Comparison of ENCODE assay signal across 8 mouse cellular contexts in the genomic region with DNA sequence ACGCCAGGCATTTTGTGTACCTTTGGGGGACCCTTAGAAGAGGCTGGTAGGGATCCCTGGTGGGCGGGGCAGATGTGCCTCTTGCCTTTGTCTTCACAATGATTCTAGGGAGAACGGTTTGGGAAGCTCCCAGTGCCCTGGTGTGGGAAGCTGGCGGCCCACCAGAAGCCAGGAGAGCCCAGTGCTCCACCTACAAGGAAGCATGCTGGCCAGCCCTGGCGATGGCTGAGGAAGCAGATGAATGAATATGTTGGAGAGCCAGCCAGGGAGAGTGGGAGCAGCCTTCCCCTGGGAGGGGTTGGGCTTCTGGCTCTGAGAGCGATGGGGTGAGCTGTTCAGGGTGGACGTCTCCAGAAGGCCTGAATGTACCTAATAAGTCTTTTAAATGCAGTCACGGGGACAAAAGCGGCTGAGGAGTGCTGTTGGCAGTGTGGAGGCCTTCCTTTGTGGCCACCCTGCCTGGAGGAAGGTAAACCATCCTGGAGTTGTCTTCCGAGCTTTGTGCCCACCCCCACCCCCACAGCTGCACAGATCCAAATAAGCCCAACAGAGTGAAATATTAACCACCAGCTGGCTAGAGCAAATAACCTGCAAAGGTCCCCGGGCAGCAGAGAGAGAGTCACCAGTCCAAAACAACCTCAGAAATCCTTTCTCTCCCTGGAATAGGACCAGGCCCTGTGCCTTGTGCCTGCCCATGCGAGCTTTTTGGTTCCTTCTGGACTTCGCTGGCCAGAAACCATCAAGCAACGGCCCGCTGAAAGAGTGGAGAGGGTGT. TPM values are rescaled to one million over a fixed set of nuclear protein-coding genes. Genes with fewer than 3 reads are reported as not detected.
A peak's percentile ranks its signal among the peaks of the same experiment; 100 is the strongest.
DNase-seq lines count a peak whose midpoint lies in the region; ATAC-seq lines count a peak whose summit lies in the region.

No protein-coding gene starts in this region.

- ATAC-seq in intestine, embryonic 14.5 days (replicated peaks; ENCODE audit: low FRiP score, low TSS enrichment, low read depth), result no peak
- ATAC-seq in midbrain, embryonic 11.5 days (ENCODE audit: low FRiP score), result no peak
- ATAC-seq in stomach, embryonic 15.5 days (ENCODE audit: insufficient read depth, low FRiP score, low read depth), result 0 out of 2 replicates have a peak, but pooled peaks have one; percentile 21

- peak overlapping the region; percentile 57; the same call in 1 of the 2 replicates for H3K27ac ChIP-seq in intestine, embryonic 14.5 days (ENCODE audit: low read depth)
- peak overlapping the region; percentile 40 for H3K27ac ChIP-seq in midbrain, embryonic 11.5 days (ENCODE audit: low read depth, low read length)
- H3K27ac ChIP-seq in stomach, embryonic 15.5 days, result peak overlapping the region; percentile 73

- H3K36me3 ChIP-seq in intestine, embryonic 14.5 days (ENCODE audit: control insufficient read depth, insufficient read depth, low read length), result no peaks in the 10 kb centered on the region
- H3K36me3 ChIP-seq in midbrain, embryonic 11.5 days (ENCODE audit: control insufficient read depth, insufficient read depth, low read length), result no peaks in the 10 kb centered on the region
- no peaks in the 10 kb centered on the region for H3K36me3 ChIP-seq in stomach, embryonic 15.5 days

- H3K4me1 ChIP-seq in intestine, embryonic 14.5 days (replicated peaks; ENCODE audit: control insufficient read depth, insufficient read depth, low read length), result peaks cover 27% of the 10 kb centered on the region
- peaks cover 10% of the 10 kb centered on the region for H3K4me1 ChIP-seq in midbrain, embryonic 11.5 days (ENCODE audit: control insufficient read depth, insufficient read depth, low read length)
- peaks cover 28% of the 10 kb centered on the region for H3K4me1 ChIP-seq in stomach, embryonic 15.5 days

- H3K27me3 ChIP-seq in intestine, embryonic 14.5 days (replicated peaks; ENCODE audit: control insufficient read depth, insufficient read depth, low read length), result peaks cover 23% of the 10 kb centered on the region
- peaks cover 27% of the 10 kb centered on the region for H3K27me3 ChIP-seq in midbrain, embryonic 11.5 days (ENCODE audit: control insufficient read depth, insufficient read depth, low read length)
- H3K27me3 ChIP-seq in stomach, embryonic 15.5 days (replicated peaks), result peaks cover 10% of the 10 kb centered on the region; the same call in 1 of the 2 replicates

- H3K4me2 ChIP-seq in intestine, embryonic 14.5 days (ENCODE audit: low read length), result peak overlapping the region; percentile 63
- peak overlapping the region; percentile 98 for H3K4me2 ChIP-seq in midbrain, embryonic 11.5 days
- peak overlapping the region; percentile 95 for H3K4me2 ChIP-seq in stomach, embryonic 15.5 days

- H3K9ac ChIP-seq in intestine, embryonic 14.5 days (ENCODE audit: low read length), result peak overlapping the region; percentile 30
- H3K9ac ChIP-seq in midbrain, embryonic 11.5 days (ENCODE audit: low read length), result peak overlapping the region; percentile 80
- H3K9ac ChIP-seq in stomach, embryonic 15.5 days, result no peak overlapping the region

- H3K9me3 ChIP-seq in intestine, embryonic 14.5 days (ENCODE audit: control insufficient read depth, low read length), result no peaks in the 10 kb centered on the region
- H3K9me3 ChIP-seq in midbrain, embryonic 11.5 days (ENCODE audit: control insufficient read depth, low read length), result no peaks in the 10 kb centered on the region
- no peaks in the 10 kb centered on the region for H3K9me3 ChIP-seq in stomach, embryonic 15.5 days

- H3K4me3 ChIP-seq in intestine, embryonic 14.5 days (ENCODE audit: low read depth, low read length), result peak overlapping the region; percentile 58
- H3K4me3 ChIP-seq in midbrain, embryonic 11.5 days (ENCODE audit: low read depth, low read length), result peak overlapping the region; percentile 56
- H3K4me3 ChIP-seq in stomach, embryonic 15.5 days (replicated peaks), result peak overlapping the region; percentile 70

- 21% methylated on average over 15 of the region's 15 CpGs for WGBS in intestine, embryonic 14.5 days
- 25% methylated on average over 15 of the region's 15 CpGs for WGBS in midbrain, embryonic 11.5 days
- WGBS in stomach, embryonic 15.5 days, result 22% methylated on average over 15 of the region's 15 CpGs

- intact Hi-C loops in gastrocnemius, postnatal 14 days (cut with DNase I; ENCODE audit: low total_unique reads), result no loop called here

- DNase-seq in NIH3T3 (ENCODE audit: low read depth), result peak; percentile 71
- DNase-seq in cerebellum, postnatal 14 days, result peak; percentile 63 to 64
- peak; percentile 73 for DNase-seq in gastrocnemius, postnatal 14 days
- DNase-seq in intestine, embryonic 14.5 days (ENCODE audit: low spot score), result peak; percentile 65
- peak; percentile 36 to 59 for DNase-seq in left cerebral cortex, adult 8-10 months (ENCODE audit: low spot score in 2 of 2)
- DNase-seq in midbrain, embryonic 11.5 days (ENCODE audit: low spot score, missing footprints), result peak; percentile 91
- no peak for DNase-seq in B cell, adult 2 months

RNA-seq across cellular contexts. Expression of gene Fam20c, which starts 2.2 kb away (rescaled TPM):
- 10 to 100 TPM; 13.6 to 31.5 TPM for total RNA-seq in gastrocnemius, postnatal 14 days (2021)
- 10.4 and 11.8 TPM in 2 replicates for polyA plus RNA-seq in intestine, embryonic 14.5 days (2014; fragmentation: Nextera tagmentation; extraction: Ambion mirVana)
- 10 to 100 TPM; 42.6 to 50.0 (median 47.2) TPM for total RNA-seq in left cerebral cortex, adult 8-10 months (2022)
- polyA plus RNA-seq in midbrain, embryonic 11.5 days (2014; fragmentation: Nextera tagmentation; extraction: Ambion mirVana), result 14.6 and 16.3 TPM in 2 replicates
- 11.8 and 11.9 TPM in 2 replicates for polyA plus RNA-seq in stomach, embryonic 15.5 days (2015; fragmentation: Nextera tagmentation; extraction: Ambion mirVana)

Comparison
In these comparisons a context has a peak if more than half of its experiments do, and no peak if none do; other contexts are left out.
1. DNase-seq: peak in NIH3T3 (single experiment), cerebellum, postnatal 14 days (2 of 2), gastrocnemius, postnatal 14 days (single experiment), intestine, embryonic 14.5 days (single experiment), left cerebral cortex, adult 8-10 months (2 of 2) and midbrain, embryonic 11.5 days (single experiment); none in B cell, adult 2 months (0 of 2).
2. Peak in every context shown above with its lines, with median percentiles within 50 percentile points of each other: H3K27ac ChIP-seq, H3K4me2 ChIP-seq and H3K4me3 ChIP-seq.